Mouse (Mus musculus) heart, postnatal 10 days (tissue): ENCODE results near the gene Ccdc34. TPM values are rescaled to one million over a fixed set of nuclear protein-coding genes. Genes with fewer than 3 reads are reported as not detected.

ENCODE experiments used
- DNase-seq, 2 experiments: peaks; one replicate each; pipeline ENCODE4 v3.0.0; 2021
- intact Hi-C: fragments of 180-260 bp; cut with DNase I; formaldehyde crosslinking; loops from one replicate; pipeline ENCODE4 v1.15.1; 2025
- total RNA-seq, 2 experiments: library from RNA; stranded (reverse); gene quantifications; 2 replicates each; pipeline ENCODE4 v1.2.3; 2021

The Ccdc34 gene
- total RNA-seq, 2 experiments from 2014 or later = 12.4 to 14.0 TPM

DNA sequence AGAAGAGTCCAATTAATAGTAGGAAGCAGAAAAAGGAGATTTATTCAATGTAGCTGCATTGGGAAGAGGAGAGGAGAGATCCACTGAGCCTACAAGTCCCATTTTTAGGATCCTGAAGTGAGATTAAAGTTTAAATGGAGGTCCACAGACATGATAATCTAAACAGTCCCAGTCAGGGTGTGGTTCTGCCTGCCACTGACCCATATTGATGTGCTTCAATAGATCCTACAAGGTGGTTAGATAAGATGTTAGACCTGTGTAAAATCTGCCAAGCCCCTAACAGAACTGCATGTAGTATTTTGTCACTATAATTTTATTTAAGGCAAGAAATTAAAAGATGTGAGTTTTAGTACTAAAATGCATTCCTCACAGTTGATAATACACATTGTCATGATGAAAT is 24.2 kb upstream of the Ccdc34 start:
- intact Hi-C loops = no loop called here

DNA sequence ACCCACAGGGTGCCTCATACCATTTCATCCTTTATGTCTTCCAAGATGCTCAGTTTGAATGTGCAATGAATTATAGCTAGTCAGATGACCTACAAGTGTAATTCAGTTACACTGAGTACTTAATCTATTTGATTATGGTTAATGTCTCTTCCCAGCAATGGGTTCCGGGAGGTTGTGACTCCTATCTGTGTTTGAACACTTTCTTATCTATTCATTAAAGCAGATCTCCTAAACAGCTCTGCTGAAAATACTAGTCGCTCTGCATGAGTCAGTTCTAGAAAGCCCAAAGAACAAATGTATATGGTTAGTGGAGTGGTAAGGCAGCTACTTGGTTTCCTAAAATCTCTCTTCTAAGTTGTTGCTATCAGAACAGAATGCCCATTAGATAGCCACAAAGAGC is 22.6 kb upstream of the Ccdc34 start:
- no peak for DNase-seq
- intact Hi-C loops = no loop called here

More for the DNA sequence above, 24.2 kb upstream of the Ccdc34 start:
- no peak for DNase-seq

DNA sequence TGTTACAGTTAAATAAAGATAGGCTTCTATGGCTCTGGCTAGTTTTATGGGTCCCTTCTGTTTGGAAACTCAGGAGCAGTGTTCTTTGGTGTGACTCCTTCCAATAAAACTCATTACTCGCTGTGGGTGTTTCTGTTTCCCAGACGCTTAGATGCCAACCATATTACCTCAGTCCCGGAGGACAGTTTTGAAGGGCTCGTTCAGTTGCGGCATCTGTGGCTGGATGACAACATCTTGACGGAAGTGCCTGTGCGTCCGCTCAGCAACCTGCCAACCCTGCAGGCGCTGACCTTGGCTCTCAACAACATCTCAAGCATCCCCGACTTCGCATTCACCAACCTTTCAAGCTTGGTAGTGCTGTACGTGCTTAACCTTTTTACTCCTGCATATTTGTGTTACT is 21.2 kb upstream of the Ccdc34 start:
- DNase-seq = peak; percentile 40 to 43
- intact Hi-C loops = no loop called here

DNA sequence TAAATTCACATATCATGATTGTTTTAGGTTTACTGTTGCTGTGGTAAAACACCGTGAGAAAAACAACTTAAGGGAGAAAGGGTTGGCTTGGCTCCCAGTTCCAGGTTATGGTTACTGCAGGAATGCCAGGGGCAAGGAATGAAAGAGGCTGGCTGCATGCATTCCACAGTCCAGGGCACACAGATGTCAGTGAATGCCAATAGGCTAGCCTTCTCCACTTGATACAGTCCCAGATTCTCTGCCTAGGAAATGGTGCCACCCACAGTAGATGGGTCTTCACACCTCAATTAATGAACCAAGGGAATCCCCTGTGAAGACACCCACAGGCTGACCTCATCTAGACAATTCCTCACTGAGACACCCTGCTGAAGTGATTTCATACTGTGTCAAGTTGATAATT is 12.9 kb upstream of the Ccdc34 start:
- no peak for DNase-seq
- intact Hi-C loops = no loop called here

DNA sequence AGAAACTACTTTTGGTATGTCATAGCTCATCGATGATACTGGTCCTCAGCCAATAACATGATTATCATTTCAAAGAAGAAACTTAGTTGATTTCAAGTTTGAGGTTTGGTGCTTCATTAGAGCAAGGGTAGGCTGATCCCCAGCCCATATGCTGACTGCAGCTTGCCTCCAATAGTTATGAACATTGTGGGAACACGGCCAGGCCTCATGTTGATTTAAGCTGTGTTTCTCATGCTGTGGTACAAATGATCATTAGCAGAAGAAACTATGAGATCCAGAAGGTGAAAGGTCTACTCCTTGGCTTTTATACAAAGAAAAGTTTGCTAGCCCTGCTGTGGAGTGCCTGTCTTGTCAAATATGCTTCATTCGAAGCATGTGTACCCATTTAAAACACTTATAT is 12.5 kb upstream of the Ccdc34 start:
- no peak for DNase-seq
- intact Hi-C loops = no loop called here

DNA sequence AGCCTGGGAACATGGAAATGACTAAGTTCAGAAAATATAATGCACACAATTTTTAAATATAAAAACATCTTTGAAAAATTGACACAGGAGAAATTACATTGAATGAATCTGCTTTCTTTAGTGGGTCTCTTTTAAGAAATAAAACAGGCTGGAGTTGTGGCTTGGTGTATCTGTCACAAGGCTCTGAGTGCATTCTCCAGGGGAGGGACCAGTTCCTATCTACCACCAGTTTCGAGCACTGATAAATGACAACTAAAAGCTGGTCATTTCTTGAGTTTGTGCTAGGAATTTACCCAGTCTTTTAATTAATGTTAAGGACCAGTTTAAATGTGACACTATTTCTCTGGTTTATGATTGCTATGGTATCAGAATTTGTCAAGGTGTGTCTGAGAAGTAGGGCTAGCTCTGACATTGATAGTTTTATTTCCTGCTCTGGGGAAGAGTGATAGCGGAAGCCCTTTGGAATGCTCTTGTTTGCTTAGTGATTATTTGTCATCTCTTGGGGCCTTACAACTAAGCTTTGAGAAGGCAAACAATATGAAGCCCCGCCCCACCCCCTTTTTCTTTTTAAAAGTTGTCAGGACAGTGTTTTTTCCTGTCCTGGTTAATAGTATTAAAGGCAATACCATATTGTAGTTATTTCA is 11.9 kb upstream of the Ccdc34 start:
- intact Hi-C loops = no loop called here
- DNase-seq = no peak

DNA sequence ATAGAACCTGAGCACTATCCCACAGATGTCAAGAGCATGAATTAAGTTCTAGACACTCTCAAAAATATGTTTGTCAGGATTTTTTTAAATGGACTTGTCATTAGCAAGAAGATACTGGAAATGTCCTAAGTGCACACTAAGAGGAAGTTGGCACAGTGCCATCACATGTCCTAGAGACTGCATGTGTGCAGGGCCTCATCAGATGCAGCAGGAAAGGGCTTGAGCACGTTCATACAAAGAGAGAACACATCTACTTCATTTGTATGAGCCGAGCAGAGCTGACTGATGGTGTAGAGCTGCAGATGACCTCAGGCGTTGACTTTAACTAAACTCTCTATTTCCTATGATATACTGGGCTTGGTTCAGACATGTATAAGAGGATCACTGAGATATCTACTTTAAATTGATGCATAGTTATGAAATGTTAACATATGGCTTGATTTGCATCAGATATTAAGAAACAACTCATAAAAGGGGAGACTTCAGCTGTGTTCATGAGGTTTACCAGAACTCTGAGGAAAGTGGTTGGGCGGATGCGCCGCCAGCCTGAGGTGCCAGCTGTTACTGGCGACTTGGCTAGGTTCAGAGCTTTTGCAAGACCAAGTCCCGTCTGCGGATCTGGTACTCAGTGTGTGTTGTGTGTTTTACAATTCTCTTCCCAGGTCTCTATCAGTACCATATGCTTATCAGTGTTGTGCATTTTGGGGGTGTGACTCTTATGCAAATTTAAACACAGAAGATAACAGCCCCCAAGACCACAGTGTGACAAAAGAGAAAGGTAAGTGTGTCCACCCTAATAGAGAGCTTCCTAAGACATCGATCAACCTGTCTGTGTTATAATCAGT is 10.0 kb upstream of the Ccdc34 start:
- peak in 1 of 2 experiments; percentile 20 for DNase-seq
- intact Hi-C loops = no loop called here

DNA sequence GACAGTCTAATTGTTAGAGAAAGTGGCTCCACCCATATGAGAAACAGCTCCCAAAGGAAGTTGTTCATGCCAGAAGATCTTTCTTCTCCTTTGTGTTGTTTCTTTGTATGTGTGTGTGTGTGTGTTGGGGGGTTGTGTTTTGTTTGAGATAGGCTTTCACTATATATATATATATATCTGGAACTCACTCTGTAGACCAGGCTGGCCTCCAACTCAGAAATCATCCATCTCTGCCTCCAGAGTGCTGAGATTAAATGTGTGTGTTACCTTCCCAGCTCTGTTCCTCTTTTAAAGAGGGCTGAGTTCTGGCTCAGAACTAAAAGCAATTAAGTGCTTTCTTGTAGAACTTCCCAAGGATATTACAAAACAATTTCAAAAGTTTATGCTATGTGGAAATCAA is 8.2 kb upstream of the Ccdc34 start:
- intact Hi-C loops = no loop called here
- DNase-seq = no peak

DNA sequence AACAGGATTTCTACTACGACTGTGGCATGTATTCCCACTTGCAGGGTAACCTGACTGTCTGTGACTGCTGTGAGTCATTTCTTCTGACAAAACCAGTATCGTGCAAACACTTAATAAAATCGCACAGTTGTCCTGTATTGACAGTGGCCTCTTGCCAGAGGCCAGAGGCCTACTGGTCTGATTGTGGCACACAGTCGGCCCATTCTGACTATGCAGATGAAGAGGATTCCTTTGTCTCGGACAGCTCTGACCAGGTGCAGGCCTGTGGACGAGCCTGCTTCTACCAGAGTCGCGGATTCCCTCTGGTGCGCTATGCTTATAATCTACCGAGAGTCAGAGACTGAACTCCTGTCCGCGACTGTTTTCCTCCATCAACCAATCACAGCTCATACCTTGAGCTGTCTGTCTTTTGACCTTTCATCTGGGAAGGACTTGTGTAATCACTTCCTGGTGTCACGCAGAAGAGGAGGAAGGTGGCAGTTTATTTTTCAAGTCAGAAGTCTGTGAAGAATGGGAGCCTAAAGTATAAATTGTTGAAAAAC is 5.4 kb upstream of the Ccdc34 start:
- no peak for DNase-seq
- intact Hi-C loops = no loop called here

DNA sequence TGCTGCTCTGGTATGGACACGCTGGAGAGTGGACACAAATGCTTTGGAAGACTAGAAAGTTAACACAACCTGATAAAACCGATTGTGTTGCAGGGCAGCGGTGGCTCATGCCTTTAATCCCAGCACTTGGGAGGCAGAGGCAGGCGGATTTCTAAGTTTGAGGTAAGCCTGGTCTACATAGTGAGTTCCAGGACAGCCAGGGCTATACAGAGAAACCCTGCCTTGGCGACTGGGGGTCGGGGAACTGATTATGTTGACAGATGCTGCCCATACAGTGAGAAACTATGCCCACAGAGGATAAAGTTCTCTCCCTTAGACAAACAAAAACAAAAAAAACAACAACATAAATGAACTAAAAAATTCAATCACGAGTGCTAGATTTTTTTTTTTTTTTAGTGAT is 530 bp upstream of the Ccdc34 start:
- intact Hi-C loops = loop anchor here (1.0 to 5.0 kb wide), 2 partner anchors 100 to 190 kb away; partner anchors contain the start of gene Lgr4
- no peak for DNase-seq

DNA sequence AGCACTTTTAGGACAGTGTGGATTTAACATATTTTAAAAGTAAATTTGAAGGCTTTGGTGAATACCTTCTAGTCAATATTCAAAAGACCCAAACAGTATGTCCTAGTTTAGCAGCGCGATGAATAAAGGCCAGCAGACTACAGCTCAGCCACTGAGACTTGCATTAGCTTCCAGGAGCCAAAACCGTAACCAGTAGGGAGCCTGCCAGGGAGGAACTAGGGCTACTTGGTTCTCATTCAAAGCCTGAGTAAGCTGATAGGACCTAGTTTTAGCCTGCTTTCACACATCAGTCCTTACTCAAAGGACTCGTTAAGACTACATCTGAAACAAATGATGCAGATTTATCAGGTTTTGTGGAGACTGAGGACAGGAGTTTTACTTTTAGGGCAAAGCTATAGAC is 2.0 kb downstream of the Ccdc34 start:
- DNase-seq = peak in 1 of 2 experiments; percentile 23
- intact Hi-C loops = loop anchor here (5.0 kb wide), 1 partner anchor 188 kb away; no protein-coding TSS in a partner anchor

DNA sequence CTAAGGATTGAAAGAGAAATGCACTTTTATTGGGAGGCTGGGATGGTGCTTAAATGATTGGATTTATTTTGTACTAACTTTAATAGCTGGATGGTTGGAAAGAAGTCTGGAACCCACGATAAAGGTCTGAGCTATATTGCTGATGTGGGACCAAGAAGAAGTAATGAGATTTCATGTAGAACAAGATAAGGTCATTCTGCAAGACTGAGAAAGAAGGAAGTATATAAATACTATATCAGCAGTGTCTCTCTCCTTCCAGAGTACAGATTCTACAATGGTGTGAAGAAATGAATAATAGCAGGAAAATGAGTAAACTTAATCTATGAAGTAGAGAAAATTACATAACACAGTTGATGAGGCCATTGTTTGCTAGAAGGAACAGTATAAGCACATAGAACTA is 2.8 kb downstream of the Ccdc34 start:
- intact Hi-C loops = no loop called here

DNA sequence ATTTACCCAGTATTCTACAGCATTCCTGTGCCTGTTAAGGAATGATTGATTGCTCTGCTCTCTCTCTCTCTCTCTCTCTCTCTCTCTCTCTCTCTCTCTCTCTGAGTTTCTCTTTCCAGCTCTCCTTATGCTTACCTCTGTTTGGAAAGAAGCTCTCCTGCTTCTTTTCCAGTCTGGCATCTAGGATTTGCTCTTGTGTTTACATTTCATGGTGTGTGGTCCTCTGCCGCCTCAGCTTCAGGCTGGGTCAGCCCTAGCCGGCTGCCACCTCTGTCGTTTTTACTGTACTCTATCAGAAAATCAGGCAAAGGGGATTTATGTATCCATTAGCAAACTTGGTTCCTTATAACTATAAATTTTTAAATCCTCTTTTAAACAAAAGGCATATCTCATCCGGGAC is 18.6 kb downstream of the Ccdc34 start:
- DNase-seq = no peak
- intact Hi-C loops = no loop called here

More for the DNA sequence above, 2.8 kb downstream of the Ccdc34 start:
- DNase-seq = no peak

DNA sequence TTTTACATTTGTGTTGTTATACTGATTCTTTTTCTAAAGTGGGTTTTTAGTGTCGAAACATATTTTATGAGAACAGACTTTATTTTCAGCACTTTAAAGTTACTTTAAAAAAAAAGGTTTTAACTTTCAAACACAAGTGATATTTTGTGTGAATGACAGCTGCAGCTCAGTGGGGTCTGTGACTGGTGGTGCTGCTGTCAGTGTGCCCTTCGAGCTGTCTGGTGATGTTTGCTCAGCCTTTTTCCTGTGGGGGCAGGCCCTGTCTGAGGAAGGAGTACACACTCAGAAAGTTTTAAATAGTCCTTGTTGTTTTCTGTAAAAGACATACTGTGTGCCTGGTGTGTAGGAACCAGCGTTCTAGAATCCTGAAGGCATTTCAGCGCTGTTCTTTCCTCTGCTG is 19.0 kb downstream of the Ccdc34 start:
- intact Hi-C loops = no loop called here
- DNase-seq = no peak

DNA sequence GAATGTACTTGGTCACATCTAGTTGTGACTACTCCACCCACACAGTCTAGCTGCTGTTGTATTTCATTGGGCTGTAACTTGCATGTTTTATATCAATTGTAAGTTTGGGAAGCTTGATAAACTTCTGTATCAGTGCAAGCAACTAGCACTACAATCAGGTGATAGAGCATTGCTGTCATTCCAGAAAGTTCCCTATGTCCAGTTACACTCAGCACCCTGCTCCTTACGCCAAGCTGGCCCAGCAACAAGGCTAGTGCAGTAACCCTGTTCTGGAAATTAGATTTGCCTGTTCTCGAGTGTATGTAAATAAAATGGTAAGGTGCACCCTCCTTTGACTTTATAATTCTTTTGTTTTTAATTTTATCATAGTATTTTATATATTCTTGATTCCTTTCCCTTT is 19.6 kb downstream of the Ccdc34 start:
- intact Hi-C loops = no loop called here
- DNase-seq = peak in 1 of 2 experiments; percentile 26

DNA sequence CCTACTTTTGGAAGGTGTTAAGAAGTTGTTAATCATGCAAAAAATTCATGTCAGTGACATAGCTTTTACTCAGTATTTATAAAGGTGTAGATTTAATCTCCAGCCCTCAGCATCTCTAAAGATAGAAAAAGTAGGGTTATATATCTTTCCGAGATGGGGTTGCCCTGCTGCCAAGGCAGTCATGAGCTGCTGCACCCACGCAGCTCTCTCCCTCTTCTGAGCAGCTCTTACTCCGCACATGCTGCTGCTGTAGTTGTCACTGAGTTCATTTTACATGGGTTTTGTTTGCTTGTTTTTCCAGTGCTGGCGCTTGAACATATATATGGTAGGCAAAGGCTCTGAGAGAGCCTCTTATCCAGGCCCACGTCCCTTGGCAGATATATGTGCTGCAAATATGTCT is 20.7 kb downstream of the Ccdc34 start:
- intact Hi-C loops = no loop called here
- no peak for DNase-seq

DNA sequence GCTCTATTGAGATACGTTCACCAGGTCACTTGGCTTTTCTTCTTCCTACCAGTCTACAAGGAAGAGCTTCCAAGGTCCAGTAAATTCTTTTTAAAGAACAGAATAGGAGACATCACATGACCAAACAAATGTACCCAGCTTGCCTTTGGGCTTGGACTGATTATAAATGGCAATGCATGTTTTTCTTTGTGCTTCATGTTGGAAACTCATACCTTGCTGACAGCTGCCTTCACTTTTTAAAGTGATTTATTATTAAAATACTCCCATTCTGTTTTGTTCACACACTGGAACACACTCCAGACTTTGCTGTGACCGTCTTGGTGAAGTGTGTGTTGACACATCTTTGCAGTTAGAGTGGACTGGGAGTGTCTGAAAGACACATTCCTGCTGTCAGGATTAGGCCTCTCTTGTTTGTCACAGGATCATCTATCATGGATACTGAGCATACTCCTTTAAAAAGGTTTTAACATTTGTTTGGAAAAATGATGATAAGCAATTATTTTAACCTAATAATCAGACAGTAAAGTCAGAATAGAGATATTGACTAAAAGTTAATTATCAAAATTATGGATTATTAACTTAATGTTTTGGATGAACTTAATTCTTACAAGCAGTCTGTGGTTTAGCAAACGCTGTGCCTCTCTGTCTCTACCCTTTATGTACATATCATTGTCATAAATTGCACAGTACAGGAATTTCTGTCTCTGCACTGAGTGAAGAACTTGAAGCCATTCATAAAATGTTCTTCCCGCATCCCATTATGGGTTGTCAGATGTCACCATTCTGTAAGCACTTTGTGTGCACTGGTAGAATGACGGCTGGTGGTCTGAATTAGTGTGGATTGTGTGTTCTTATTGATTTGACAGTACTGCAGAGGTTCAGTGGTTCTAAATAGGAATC is 25.5 kb downstream of the Ccdc34 start:
- intact Hi-C loops = no loop called here
- no peak for DNase-seq

DNA sequence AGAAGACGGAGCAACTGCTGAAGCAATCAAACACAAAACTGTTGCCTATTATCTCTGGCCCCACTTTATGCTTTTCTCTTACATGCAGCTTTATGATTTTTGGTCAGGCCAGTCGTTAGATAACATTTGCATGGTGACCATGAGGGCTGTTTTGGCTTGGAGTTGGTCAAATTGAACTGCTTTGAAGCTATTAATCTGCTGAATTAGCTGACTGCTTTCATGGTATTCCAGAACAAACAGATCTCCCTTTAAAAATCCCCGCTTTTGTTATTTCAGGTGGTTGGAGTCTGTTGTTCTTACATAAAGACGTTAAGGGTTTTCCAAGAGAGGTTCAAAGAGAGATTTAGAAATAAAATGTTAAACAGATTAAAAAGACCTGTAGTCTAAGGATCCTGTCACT is 40.8 kb downstream of the Ccdc34 start:
- no peak for DNase-seq
- intact Hi-C loops = no loop called here

DNA sequence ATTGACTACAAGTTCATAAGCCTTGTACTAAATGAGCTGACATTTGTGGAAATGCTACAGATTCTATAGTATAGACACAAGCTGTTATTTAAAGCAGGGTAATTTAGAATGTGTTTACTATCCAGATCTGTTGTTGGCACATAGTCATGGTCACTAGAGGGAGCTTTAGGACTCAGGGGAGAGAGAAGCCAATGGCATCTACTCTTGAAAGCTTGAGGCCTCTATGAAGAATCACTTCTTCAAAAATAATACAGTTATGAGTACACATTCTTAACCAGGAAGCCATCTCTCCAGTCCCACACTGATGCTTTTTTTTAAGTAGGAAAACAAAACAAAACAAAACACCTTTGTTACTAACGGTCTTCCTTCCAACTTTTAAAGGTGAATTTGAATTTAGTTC is 45.5 kb downstream of the Ccdc34 start:
- intact Hi-C loops = loop anchor here (1.0 kb wide), 1 partner anchor 142 kb away; no protein-coding TSS in a partner anchor
- DNase-seq = peak in 1 of 2 experiments; percentile 33

DNA sequence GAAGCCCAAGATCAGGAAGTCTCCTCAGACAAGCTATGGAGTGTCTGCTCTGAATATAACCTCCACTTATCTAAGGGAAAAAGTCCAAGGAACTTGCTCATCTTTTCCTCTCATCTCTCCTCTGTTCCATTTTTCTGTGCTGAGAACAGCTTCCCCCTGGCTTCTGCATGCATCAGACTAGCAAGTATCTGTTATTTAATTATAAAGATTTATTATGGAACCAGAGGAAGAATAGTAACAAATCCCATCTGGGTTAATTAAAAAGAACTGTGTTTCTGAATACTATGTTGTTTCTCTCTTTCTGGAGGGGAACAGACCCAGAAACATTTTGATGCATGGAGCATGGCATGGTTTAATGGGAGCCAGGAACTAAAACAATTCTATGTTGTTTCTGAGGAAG is 51.3 kb downstream of the Ccdc34 start:
- no peak for DNase-seq
- intact Hi-C loops = no loop called here

DNA sequence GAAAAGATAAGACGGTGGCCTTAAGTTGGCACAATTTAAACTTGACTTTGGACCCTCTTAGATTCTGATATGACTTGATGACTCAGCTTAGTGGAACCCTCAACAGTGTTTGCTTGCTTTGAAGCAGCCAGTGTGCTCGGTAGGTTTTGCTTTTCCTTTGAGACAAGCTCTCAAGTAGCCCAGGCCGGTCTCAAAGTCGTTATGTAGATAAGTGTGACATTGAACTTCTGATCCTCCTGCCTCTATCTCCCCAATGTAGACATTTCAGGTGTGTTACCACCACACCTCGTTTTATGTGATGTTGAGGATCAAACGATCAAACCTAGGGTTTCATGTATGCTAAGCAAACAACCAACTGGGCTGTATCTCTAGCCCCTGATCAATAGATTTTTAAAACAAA is 55.4 kb downstream of the Ccdc34 start:
- intact Hi-C loops = no loop called here

More for the DNA sequence above, 55.4 kb downstream of the Ccdc34 start:
- DNase-seq = no peak
